Mouse (Mus musculus) limb, embryonic 14.5 days (tissue): ENCODE measurements around the gene Rps27l. TPM values are rescaled to one million over a fixed set of nuclear protein-coding genes. Genes with fewer than 3 reads are reported as not detected.
A peak's percentile ranks its signal among the peaks of the same experiment; 100 is the strongest.

Experiments
- ATAC-seq: fragments of 200-750 bp; cut with Nextera tagmentation; 2 replicates; pipeline ENCODE4 v1.8.0; 2017; ENCODE audit warnings: low read depth, moderate number of reproducible peaks, moderate TSS enrichment; ENCODE audit not compliant: low FRiP score
- DNase-seq: peaks from one replicate; pipeline ENCODE4 v3.0.0-alpha.2; 2015; ENCODE audit warnings: low spot score
- H3K27ac ChIP-seq: fragments of 300-500 bp; sonication (generic); replicated peaks from 2 replicates; pipeline ENCODE4 v1.5.1; 2014; ENCODE audit warnings: low read depth, mild to moderate bottlenecking, low read length, moderate library complexity, mixed read lengths
- H3K27me3 ChIP-seq: fragments of 300-500 bp; sonication (generic); 2 replicates; pipeline ENCODE4 v1.6.1; 2014; ENCODE audit warnings: low read length, mixed read lengths; ENCODE audit not compliant: control insufficient read depth, insufficient read depth
- H3K36me3 ChIP-seq: fragments of 300-500 bp; sonication (generic); 2 replicates; pipeline ENCODE4 v1.6.1; 2014; ENCODE audit warnings: mild to moderate bottlenecking, low read length, moderate library complexity, mixed read lengths; ENCODE audit not compliant: control insufficient read depth, insufficient read depth
- H3K4me1 ChIP-seq: fragments of 300-500 bp; sonication (generic); 2 replicates; pipeline ENCODE4 v1.6.1; 2014; ENCODE audit warnings: antibody characterized with exemption, low read length, mixed read lengths; ENCODE audit not compliant: control insufficient read depth, insufficient read depth
- H3K4me2 ChIP-seq: fragments of 300-500 bp; sonication (generic); replicated peaks from 2 replicates; pipeline ENCODE4 v1.6.1; 2014; ENCODE audit warnings: low read depth, mild to moderate bottlenecking, low read length, moderate library complexity; ENCODE audit not compliant: severe bottlenecking
- H3K4me3 ChIP-seq: fragments of 300-500 bp; sonication (generic); replicated peaks from 2 replicates; pipeline ENCODE4 v1.5.1; 2014; ENCODE audit warnings: low read length
- H3K9ac ChIP-seq: fragments of 300-500 bp; sonication (generic); 2 replicates; pipeline ENCODE4 v1.6.1; 2014; ENCODE audit warnings: mild to moderate bottlenecking, low read depth, low read length, moderate library complexity; ENCODE audit not compliant: severe bottlenecking
- H3K9me3 ChIP-seq: fragments of 300-500 bp; sonication (generic); 2 replicates; pipeline ENCODE4 v1.6.1; 2016; ENCODE audit warnings: low read length; ENCODE audit not compliant: control insufficient read depth
- POLR2A ChIP-seq: fragments of 200-500 bp; IDR thresholded peaks from 2 replicates; pipeline ENCODE4 v1.8.0; 2012; ENCODE audit warnings: inconsistent platforms, mild to moderate bottlenecking, moderate library complexity, borderline replicate concordance; ENCODE audit not compliant: insufficient read depth, insufficient read length; ENCODE audit errors: extremely low read depth
- WGBS: fragments of 180-500 bp; shearing (Covaris S2); extraction: QIAGEN DNeasy Blood & Tissue Kit; methylation state at CpG from one replicate; pipeline ENCODE4 v1.1.7; 2014; 5-methylcytosine and 5-hydroxymethylcytosine counted together
- polyA plus RNA-seq, 2 experiments: library from polyadenylated mRNA; depleted of rRNA in 1 of 2; stranded (reverse) in 1 of 2; unstranded in 1 of 2; fragments of >200 nt; fragmentation: Nextera tagmentation in 1 of 2; extraction: Ambion mirVana in 1 of 2; gene quantifications; 2 replicates each; pipeline versions ENCODE4 v1.2.1 to v1.2.3; 2012 to 2014

Gene Rps27l
- polyA plus RNA-seq, 2 experiments = 292 to 633 TPM

GRCm38 (mm10) chr9:66917216-66917891, 28.5 kb upstream of the Rps27l start:
- Histone ChIP-seq H3K4me1 (peaks cover 10% of the 10 kb centered on the region), H3K4me3 (no peak overlapping the region), H3K27ac (0 out of 2 replicates have a peak overlapping the region, but pooled peaks have one; percentile 13), H3K36me3 (no peaks in the 10 kb centered on the region), H3K9ac (no peak overlapping the region), H3K9me3 (no peaks in the 10 kb centered on the region), H3K4me2 (no peak overlapping the region), H3K27me3 (no peaks in the 10 kb centered on the region)
- 79% methylated on average over 8 of the region's 8 CpGs for WGBS
- ATAC-seq (no peak), DNase-seq (no peak)
- no peak for TF ChIP-seq POLR2A

GRCm38 (mm10) chr9:66917892-66918255, 28.0 kb upstream of the Rps27l start:
- Histone ChIP-seq H3K4me2 (peak overlapping the region; percentile 79), H3K27ac (no peak overlapping the region), H3K36me3 (no peaks in the 10 kb centered on the region), H3K9me3 (no peaks in the 10 kb centered on the region), H3K4me1 (peaks cover 10% of the 10 kb centered on the region), H3K4me3 (peak overlapping the region; percentile 65), H3K9ac (no peak overlapping the region), H3K27me3 (no peaks in the 10 kb centered on the region)
- no peak for TF ChIP-seq POLR2A
- DNase-seq (no peak), ATAC-seq (no peak)
- WGBS = 71% methylated on average over 1 of the region's 1 CpGs

GRCm38 (mm10) chr9:66918672-66919330, 27.1 kb upstream of the Rps27l start:
- no peaks in the 10 kb centered on the region for H3K9me3 ChIP-seq
- no peaks in the 10 kb centered on the region for H3K27me3 ChIP-seq
- H3K4me2 ChIP-seq = peak overlapping the region; percentile 79
- H3K4me1 ChIP-seq = peaks cover 10% of the 10 kb centered on the region
- WGBS = 2% methylated on average over 27 of the region's 27 CpGs
- no peaks in the 10 kb centered on the region for H3K36me3 ChIP-seq
- H3K4me3 ChIP-seq = peak overlapping the region; percentile 65
- peak overlapping the region; percentile 52 for H3K27ac ChIP-seq
- H3K9ac ChIP-seq = peak overlapping the region; percentile 76
- DNase-seq (no peak), ATAC-seq (no peak)
- no peak for TF ChIP-seq POLR2A

GRCm38 (mm10) chr9:66919382-66919971, 26.4 kb upstream of the Rps27l start, which contains the start of gene Rab8b:
Gene Rab8b (minus strand): TSS chr9:66919687.
- Histone ChIP-seq H3K4me1 (peaks cover 10% of the 10 kb centered on the region), H3K27ac (peak within 1 kb of the TSS; percentile 53)
- peak; percentile 97 for DNase-seq

GRCm38 (mm10) chr9:66919981-66920380, 25.9 kb upstream of the Rps27l start:
- peak overlapping the region; percentile 43; the same call in 1 of the 2 replicates for H3K9ac ChIP-seq
- peaks cover 10% of the 10 kb centered on the region for H3K4me1 ChIP-seq
- no peaks in the 10 kb centered on the region for H3K27me3 ChIP-seq
- 0% methylated on average over 14 of the region's 14 CpGs for WGBS
- H3K4me2 ChIP-seq = peak overlapping the region; percentile 68
- DNase-seq = peak; percentile 18
- H3K4me3 ChIP-seq = peak overlapping the region; percentile 65
- H3K9me3 ChIP-seq = no peaks in the 10 kb centered on the region
- peak overlapping the region; percentile 53 for H3K27ac ChIP-seq
- H3K36me3 ChIP-seq = no peaks in the 10 kb centered on the region
- TF ChIP-seq POLR2A = 0 out of 2 replicates have a peak, but pooled peaks have one; percentile 5
- peak; percentile 58 for ATAC-seq

More at GRCm38 (mm10) chr9:66919382-66919971, 26.4 kb upstream of the Rps27l start, which contains the start of gene Rab8b:
- Histone ChIP-seq H3K27me3 (no peaks in the 10 kb centered on the region), H3K4me3 (peak within 1 kb of the TSS; percentile 65), H3K9me3 (no peaks in the 10 kb centered on the region), H3K4me2 (peak within 1 kb of the TSS; percentile 79), H3K36me3 (no peaks in the 10 kb centered on the region), H3K9ac (peak within 1 kb of the TSS; percentile 76)
- WGBS = under 1% methylated on average over 38 of the region's 49 CpGs
- peak; percentile 99 for ATAC-seq
- TF ChIP-seq POLR2A = peak; percentile 53; the same call in 1 of the 2 replicates
